Mouse (Mus musculus): ENCODE results near the gene Zfp113. TPM values are rescaled to one million over a fixed set of nuclear protein-coding genes. Genes with fewer than 3 reads are reported as not detected.

Gene Zfp113
- polyA plus RNA-seq, 1 experiment from 2014 or later: 35.6 TPM

DNA sequence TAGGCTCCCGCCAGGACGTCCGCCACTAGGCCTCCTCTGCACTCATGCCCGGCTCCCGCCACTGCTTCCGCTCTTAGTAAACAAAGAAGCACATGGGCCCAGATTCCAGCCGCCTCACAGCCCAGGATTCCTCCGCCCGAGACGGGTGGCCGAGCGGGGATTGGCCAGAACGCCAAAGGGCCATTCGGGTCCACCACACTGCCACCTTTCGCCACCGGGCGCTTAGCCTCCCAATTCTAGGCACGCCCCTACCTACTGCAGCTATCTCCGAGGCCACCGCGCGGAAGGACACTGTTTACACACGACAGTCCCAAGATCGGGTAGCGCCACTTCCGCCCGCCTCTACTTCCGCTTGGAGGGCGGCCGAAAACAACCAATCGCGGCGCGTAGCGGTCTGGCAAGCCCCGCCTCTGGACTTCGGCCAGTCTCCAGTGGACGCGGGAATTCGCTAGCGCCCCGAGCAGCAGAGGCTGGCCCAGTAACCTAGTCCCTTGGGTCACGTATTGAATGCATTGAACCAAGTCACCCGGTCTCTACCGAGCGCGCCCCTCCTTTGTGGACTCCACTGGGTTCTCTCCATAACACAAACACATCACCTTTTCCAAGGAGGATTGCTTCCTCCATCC is 15.5 kb upstream of the Zfp113 start:
- Histone ChIP-seq H3K4me2 (replicated peaks) (peak overlapping the region; percentile 78), H3K4me1 (peaks cover 19% of the 10 kb centered on the region), H3K27ac (peak overlapping the region; percentile 38), H3K27me3 (replicated peaks) (no peaks in the 10 kb centered on the region), H3K4me3 (peak overlapping the region; percentile 58), H3K9me3 (no peaks in the 10 kb centered on the region), H3K9ac (peak overlapping the region; percentile 49), H3K36me3 (peaks cover 54% of the 10 kb centered on the region)
- peak; percentile 91 for ATAC-seq (ENCODE audit: low FRiP score, low read depth)
- WGBS: under 1% methylated on average over 47 of the region's 47 CpGs

DNA sequence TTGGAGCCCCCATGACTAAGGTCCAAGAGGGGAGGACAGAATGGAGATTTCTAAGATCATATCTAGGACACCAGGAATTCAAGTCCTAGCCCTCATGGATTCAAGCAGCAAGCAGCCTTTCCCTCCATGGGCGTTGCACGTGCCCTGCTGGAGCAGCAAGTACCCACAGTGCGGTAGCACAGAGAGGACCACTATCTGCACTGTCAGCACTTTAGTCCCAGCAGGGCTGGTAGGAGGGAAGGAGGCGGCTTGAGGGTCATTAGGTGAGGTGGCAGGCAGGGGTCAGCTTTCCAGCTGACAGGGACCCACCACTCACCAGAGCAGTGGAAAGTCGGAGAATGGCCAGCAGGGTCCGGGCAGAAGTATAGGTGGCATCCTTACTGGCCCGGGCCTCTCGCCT is 10.1 kb upstream of the Zfp113 start:
- H3K9me3 ChIP-seq: no peaks in the 10 kb centered on the region
- peaks cover 70% of the 10 kb centered on the region for H3K36me3 ChIP-seq
- H3K27ac ChIP-seq: no peak overlapping the region
- H3K27me3 ChIP-seq (replicated peaks): no peaks in the 10 kb centered on the region
- H3K9ac ChIP-seq: no peak overlapping the region
- 76% methylated on average over 8 of the region's 8 CpGs for WGBS
- H3K4me3 ChIP-seq: no peak overlapping the region
- peaks cover 22% of the 10 kb centered on the region for H3K4me1 ChIP-seq
- no peak overlapping the region for H3K4me2 ChIP-seq (replicated peaks)
- ATAC-seq (ENCODE audit: low FRiP score, low read depth): no peak

DNA sequence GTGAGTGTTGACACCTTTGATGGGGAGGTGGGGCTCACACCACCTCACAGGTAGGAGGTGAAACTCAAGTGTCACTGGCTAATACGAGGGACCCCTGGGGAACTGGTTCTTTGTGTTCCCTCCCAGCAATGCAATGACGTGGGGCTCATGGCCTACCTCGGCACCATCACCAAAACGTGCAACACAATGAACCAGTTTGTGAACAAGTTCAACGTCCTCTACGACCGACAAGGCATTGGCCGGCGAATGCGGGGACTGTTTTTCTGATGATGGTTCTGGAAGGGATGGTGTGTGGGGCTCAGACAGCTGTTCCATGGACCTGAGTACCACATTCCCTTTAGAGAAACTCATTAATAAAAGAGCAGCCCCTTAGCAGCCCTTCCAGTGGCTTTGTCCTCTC is 8.1 kb upstream of the Zfp113 start:
- Histone ChIP-seq H3K4me2 (replicated peaks) (no peak overlapping the region), H3K27ac (no peak overlapping the region), H3K9me3 (no peaks in the 10 kb centered on the region), H3K4me3 (no peak overlapping the region), H3K9ac (0 out of 2 replicates have a peak overlapping the region, but pooled peaks have one; percentile 1), H3K4me1 (peaks cover 13% of the 10 kb centered on the region; the same call in 1 of the 2 replicates), H3K36me3 (peaks cover 60% of the 10 kb centered on the region), H3K27me3 (replicated peaks) (no peaks in the 10 kb centered on the region)
- ATAC-seq (ENCODE audit: low FRiP score, low read depth): no peak
- WGBS: 69% methylated on average over 10 of the region's 10 CpGs

DNA sequence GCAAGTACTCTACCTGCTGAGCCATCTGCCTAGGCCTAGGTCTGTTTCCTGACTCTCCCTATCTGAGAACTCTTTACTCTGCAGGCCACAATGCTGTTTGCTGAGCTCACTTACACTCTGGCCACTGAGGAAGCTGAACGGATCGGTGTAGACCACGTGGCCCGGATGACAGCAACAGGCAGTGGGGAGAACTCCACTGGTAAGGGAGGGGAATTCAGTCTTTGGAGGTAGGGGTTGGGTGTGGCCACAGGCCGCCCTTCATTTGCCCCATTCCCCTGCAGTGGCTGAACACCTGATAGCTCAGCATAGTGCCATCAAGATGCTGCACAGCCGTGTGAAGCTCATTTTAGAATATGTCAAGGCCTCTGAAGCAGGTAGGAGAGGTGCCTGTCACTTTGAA is 7.5 kb upstream of the Zfp113 start:
- ATAC-seq (ENCODE audit: low FRiP score, low read depth): no peak
- Histone ChIP-seq H3K4me2 (replicated peaks) (0 out of 2 replicates have a peak overlapping the region, but pooled peaks have one; percentile 12), H3K36me3 (peaks cover 55% of the 10 kb centered on the region), H3K9ac (no peak overlapping the region), H3K9me3 (no peaks in the 10 kb centered on the region), H3K27me3 (replicated peaks) (no peaks in the 10 kb centered on the region), H3K27ac (no peak overlapping the region), H3K4me1 (peaks cover 13% of the 10 kb centered on the region; the same call in 1 of the 2 replicates), H3K4me3 (no peak overlapping the region)
- WGBS: 71% methylated on average over 6 of the region's 6 CpGs

DNA sequence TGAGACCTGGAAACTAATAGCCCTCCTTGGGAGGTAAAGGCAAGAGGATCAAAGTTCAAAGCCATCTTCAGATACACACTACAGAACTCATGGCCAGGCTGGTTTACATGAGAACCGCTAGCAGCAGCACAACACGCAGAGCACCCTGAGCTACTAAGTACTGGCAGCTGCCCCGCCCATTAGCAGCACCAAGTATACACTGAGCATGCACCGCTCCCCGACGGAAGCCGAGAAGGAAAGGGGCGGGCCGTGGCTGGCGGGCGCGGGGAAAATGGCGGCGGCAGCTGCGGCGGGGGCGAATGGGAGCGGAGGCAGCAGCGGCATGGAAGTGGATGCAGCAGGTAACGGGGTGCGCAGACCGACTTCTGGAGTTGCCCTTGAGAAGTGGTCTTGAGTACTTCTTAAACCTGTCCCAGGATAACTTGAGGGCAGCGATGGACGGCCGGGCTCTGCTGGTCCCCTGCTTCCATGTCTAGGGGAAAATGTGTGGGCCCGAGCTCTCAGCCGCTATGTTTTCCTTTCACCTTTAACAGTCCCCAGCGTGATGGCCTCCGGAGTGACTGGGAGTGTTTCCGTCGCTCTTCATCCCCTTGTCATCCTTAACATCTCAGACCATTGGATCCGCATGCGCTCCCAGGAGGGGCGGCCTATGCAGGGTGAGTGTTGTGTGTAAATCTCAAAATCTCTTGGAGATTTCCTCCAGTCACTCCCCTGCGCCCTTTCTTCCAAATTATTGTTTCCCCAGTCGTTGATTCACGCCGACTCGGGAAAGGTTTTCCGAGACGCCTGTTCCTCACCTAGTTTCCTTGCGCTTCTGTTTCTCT is 5.5 kb upstream of the Zfp113 start, which contains the start of gene Cops6:
Gene Cops6 (plus strand): TSS at position 230 of the 824 bp plus-strand sequence.
- H3K9ac ChIP-seq: peak within 1 kb of the TSS; percentile 78
- peak within 1 kb of the TSS; percentile 81 for H3K4me2 ChIP-seq (replicated peaks)
- peaks cover 35% of the 10 kb centered on the region for H3K36me3 ChIP-seq
- H3K4me1 ChIP-seq: peaks cover 13% of the 10 kb centered on the region; the same call in 1 of the 2 replicates
- peak; percentile 96 for ATAC-seq (ENCODE audit: low FRiP score, low read depth)
- 1% methylated on average over 42 of the region's 42 CpGs for WGBS
- H3K27me3 ChIP-seq (replicated peaks): no peaks in the 10 kb centered on the region
- no peaks in the 10 kb centered on the region for H3K9me3 ChIP-seq
- H3K4me3 ChIP-seq: peak within 1 kb of the TSS; percentile 74
- H3K27ac ChIP-seq: no peak within 1 kb of the TSS

DNA sequence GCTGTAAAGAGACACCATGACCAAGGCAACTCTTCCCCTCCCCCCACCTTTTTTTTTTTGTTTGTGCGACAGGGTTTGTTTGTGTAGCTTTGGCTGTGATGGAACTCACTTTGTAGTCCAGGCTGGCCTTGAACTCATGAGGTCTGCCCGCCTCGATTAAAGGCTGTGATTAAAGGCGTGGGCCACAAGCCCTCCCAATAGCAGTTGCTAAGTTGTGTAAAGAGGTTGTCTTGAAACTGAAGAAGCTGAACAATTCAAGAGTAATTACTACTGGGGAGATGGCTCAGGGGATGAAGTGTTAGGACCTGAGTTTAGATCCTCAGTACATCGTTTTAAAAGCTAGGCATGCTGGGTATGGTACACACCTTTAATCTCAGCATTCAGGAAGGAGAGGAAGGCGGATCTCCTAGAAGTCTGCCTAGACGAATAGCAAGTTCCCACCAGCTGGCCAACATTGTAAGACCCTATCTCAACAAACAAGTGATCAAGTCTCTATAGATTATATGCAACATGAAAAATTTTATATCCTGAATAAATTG is 4.7 kb upstream of the Zfp113 start:
- H3K27ac ChIP-seq: no peak overlapping the region
- WGBS: 74% methylated on average over 7 of the region's 7 CpGs
- ATAC-seq (ENCODE audit: low FRiP score, low read depth): no peak

DNA sequence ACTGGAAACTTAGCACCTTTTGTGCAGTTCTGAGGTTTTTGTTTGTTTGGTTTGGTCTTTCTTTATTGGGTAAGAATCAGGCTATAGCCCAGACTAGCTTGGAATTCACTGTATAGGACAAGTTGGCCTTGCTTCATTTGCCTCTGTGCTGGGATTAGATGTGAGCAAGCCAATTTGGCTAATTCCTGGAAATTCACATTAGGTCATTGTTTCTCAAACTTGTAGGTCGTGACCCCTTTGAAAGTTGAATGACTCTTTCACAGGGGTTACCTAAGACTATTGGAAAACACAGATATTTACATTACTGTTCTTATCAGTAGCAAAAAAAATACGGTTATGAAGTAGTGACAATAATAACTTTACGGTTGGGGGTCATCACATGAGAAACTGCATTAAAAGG is 1.2 kb downstream of the Zfp113 start:
- Histone ChIP-seq H3K4me2 (replicated peaks) (peak overlapping the region; percentile 72), H3K4me3 (peak overlapping the region; percentile 77), H3K27ac (no peak overlapping the region), H3K9me3 (no peaks in the 10 kb centered on the region), H3K4me1 (peaks cover 6% of the 10 kb centered on the region; the same call in 1 of the 2 replicates), H3K9ac (peak overlapping the region; percentile 93), H3K27me3 (replicated peaks) (no peaks in the 10 kb centered on the region), H3K36me3 (peaks cover 26% of the 10 kb centered on the region)
- no peak for ATAC-seq (ENCODE audit: low FRiP score, low read depth)
- 91% methylated on average over 3 of the region's 3 CpGs for WGBS

More for the DNA sequence above, 4.7 kb upstream of the Zfp113 start:
- H3K4me3 ChIP-seq: no peak overlapping the region
- peak overlapping the region; percentile 81 for H3K4me2 ChIP-seq (replicated peaks)
- H3K9me3 ChIP-seq: no peaks in the 10 kb centered on the region
- peaks cover 27% of the 10 kb centered on the region for H3K36me3 ChIP-seq
- peaks cover 9% of the 10 kb centered on the region; the same call in 1 of the 2 replicates for H3K4me1 ChIP-seq
- H3K27me3 ChIP-seq (replicated peaks): no peaks in the 10 kb centered on the region
- peak overlapping the region; percentile 78; the same call in 1 of the 2 replicates for H3K9ac ChIP-seq

- no peaks in the 10 kb centered on the region for H3K9me3 ChIP-seq
- H3K27ac ChIP-seq: no peak overlapping the region
- no peak for ATAC-seq (ENCODE audit: low FRiP score, low read depth)
- WGBS: 71% methylated on average over 4 of the region's 4 CpGs
- no peaks in the 10 kb centered on the region for H3K27me3 ChIP-seq (replicated peaks)
- no peak overlapping the region for H3K4me3 ChIP-seq
- H3K36me3 ChIP-seq: peaks cover 39% of the 10 kb centered on the region
- no peak overlapping the region for H3K9ac ChIP-seq
- no peaks in the 10 kb centered on the region for H3K4me1 ChIP-seq
- no peak overlapping the region for H3K4me2 ChIP-seq (replicated peaks)
These were observed 17.0 kb downstream of the Zfp113 start for GRCm38 (mm10) chr5:138138585-138138984.

DNA sequence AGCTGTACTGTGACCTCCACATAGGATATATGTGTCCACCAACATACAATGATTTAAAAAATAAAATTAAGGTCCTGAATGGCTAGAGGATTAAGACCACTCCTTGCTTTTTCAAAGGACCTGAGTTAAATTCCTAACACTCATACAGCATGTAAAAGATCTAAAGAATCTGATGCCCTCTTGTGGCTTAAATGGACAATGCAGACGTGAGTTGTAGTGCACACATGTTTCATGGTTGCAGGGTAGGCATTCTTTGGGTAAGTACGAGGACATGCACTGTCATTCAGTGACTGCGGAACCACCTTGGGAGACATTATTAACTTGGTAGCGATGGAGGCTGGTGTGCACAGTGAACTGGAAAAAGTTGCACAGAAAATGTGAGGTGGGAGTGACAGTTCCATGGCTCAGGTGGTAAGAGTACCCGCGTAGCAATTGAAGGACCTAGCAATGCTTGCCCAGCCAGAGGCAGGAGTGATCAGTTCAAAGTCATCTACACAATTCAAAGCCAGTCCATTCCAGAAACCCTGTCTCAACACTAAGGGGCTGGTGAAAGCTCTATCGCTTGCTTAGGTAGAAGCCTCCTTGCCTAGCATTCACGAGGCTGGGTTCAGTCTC is 17.5 kb downstream of the Zfp113 start:
- Histone ChIP-seq H3K4me2 (replicated peaks) (no peak overlapping the region), H3K4me3 (no peak overlapping the region), H3K9me3 (no peaks in the 10 kb centered on the region), H3K9ac (no peak overlapping the region), H3K27ac (no peak overlapping the region), H3K36me3 (peaks cover 39% of the 10 kb centered on the region), H3K4me1 (no peaks in the 10 kb centered on the region), H3K27me3 (replicated peaks) (no peaks in the 10 kb centered on the region)
- peak; percentile 63; the same call in 1 of the 2 replicates for ATAC-seq (ENCODE audit: low FRiP score, low read depth)
- WGBS: 68% methylated on average over 8 of the region's 8 CpGs

- no peak overlapping the region for H3K9ac ChIP-seq
- no peak for ATAC-seq (ENCODE audit: low FRiP score, low read depth)
- H3K4me3 ChIP-seq: no peak overlapping the region
- H3K27me3 ChIP-seq (replicated peaks): no peaks in the 10 kb centered on the region
- 91% methylated on average over 4 of the region's 4 CpGs for WGBS
- peaks cover 42% of the 10 kb centered on the region for H3K36me3 ChIP-seq
- no peak overlapping the region for H3K27ac ChIP-seq
- no peaks in the 10 kb centered on the region for H3K4me1 ChIP-seq
- no peaks in the 10 kb centered on the region for H3K9me3 ChIP-seq
- no peak overlapping the region for H3K4me2 ChIP-seq (replicated peaks)
These were observed 18.3 kb downstream of the Zfp113 start for GRCm38 (mm10) chr5:138137257-138137656.

- WGBS: 66% methylated on average over 5 of the region's 5 CpGs
These were observed 23.0 kb downstream of the Zfp113 start for GRCm38 (mm10) chr5:138132425-138133064.

More at GRCm38 (mm10) chr5:138132425-138133064, 23.0 kb downstream of the Zfp113 start:
- no peak overlapping the region for H3K9ac ChIP-seq
- H3K4me3 ChIP-seq: no peak overlapping the region
- H3K9me3 ChIP-seq: no peaks in the 10 kb centered on the region
- no peaks in the 10 kb centered on the region for H3K27me3 ChIP-seq (replicated peaks)
- no peak overlapping the region for H3K27ac ChIP-seq
- peaks cover 74% of the 10 kb centered on the region for H3K36me3 ChIP-seq
- H3K4me2 ChIP-seq (replicated peaks): no peak overlapping the region
- ATAC-seq (ENCODE audit: low FRiP score, low read depth): no peak
- no peaks in the 10 kb centered on the region for H3K4me1 ChIP-seq

Measured in neural tube, embryonic 12.5 days (tissue).